Mouse (Mus musculus) midbrain, postnatal 0 days (tissue): ENCODE data around the gene Epop. TPM values are rescaled to one million over a fixed set of nuclear protein-coding genes. Genes with fewer than 3 reads are reported as not detected.
"Not testable (repeated sequence)": the region's sequence is repeated elsewhere in the genome, so short reads cannot be mapped to it uniquely, and the experiment has no call there.

Experiments
- ATAC-seq: fragments of 200-750 bp; cut with Nextera tagmentation; 2 replicates; pipeline ENCODE4 v1.8.0; 2017; ENCODE audit warnings: moderate number of reproducible peaks, mild to moderate bottlenecking, moderate TSS enrichment, moderate library complexity; ENCODE audit not compliant: low FRiP score
- DNase-seq: peaks from one replicate; pipeline ENCODE4 v3.0.0-alpha.2; 2015; ENCODE audit warnings: low spot score
- H3K27ac ChIP-seq: fragments of 300-500 bp; sonication (generic); 2 replicates; pipeline ENCODE4 v1.5.1; 2014; ENCODE audit warnings: low read depth, mild to moderate bottlenecking, low read length, mixed read lengths
- H3K27me3 ChIP-seq: fragments of 300-500 bp; sonication (generic); 2 replicates; pipeline ENCODE4 v1.6.1; 2014; ENCODE audit warnings: low read length, control low read depth, mixed read lengths; ENCODE audit not compliant: insufficient read depth
- H3K36me3 ChIP-seq: fragments of 300-500 bp; sonication (generic); 2 replicates; pipeline ENCODE4 v1.6.1; 2014; ENCODE audit warnings: low read length, control low read depth, mixed read lengths; ENCODE audit not compliant: insufficient read depth
- H3K4me1 ChIP-seq: fragments of 300-500 bp; sonication (generic); 2 replicates; pipeline ENCODE4 v1.6.1; 2014; ENCODE audit warnings: mild to moderate bottlenecking, control low read depth, antibody characterized with exemption, low read length, mixed read lengths; ENCODE audit not compliant: insufficient read depth
- H3K4me2 ChIP-seq: fragments of 300-500 bp; sonication (generic); 2 replicates; pipeline ENCODE4 v1.6.1; 2014; ENCODE audit warnings: low read depth, mild to moderate bottlenecking, low read length, mixed read lengths; ENCODE audit not compliant: poor library complexity, severe bottlenecking
- H3K4me3 ChIP-seq: fragments of 300-500 bp; sonication (generic); 2 replicates; pipeline ENCODE4 v1.5.1; 2014; ENCODE audit warnings: low read depth, mild to moderate bottlenecking, low read length, moderate library complexity
- H3K9ac ChIP-seq: fragments of 300-500 bp; sonication (generic); replicated peaks from 2 replicates; pipeline ENCODE4 v1.6.1; 2014; ENCODE audit warnings: mild to moderate bottlenecking, low read length, moderate library complexity, mixed read lengths; ENCODE audit not compliant: poor library complexity, severe bottlenecking
- H3K9me3 ChIP-seq: fragments of 300-500 bp; sonication (generic); 2 replicates; pipeline ENCODE4 v1.6.1; 2016; ENCODE audit warnings: low read length, control low read depth
- CTCF ChIP-seq: IDR thresholded peaks from 2 replicates; pipeline ENCODE4 v1.5.1; 2016; ENCODE audit warnings: antibody characterized with exemption, mild to moderate bottlenecking
- WGBS: fragments of 180-500 bp; shearing (Covaris S2); extraction: QIAGEN DNeasy Blood & Tissue Kit; methylation state at CpG from one replicate; pipeline ENCODE4 v1.1.7; 2014; 5-methylcytosine and 5-hydroxymethylcytosine counted together
- polyA plus RNA-seq: library from polyadenylated mRNA; unstranded; fragments of >200 nt; fragmentation: Nextera tagmentation; extraction: Ambion mirVana; gene quantifications from 2 replicates; pipeline ENCODE4 v1.2.1, GENCODE M21; 2015
- total RNA-seq: library from RNA; depleted of rRNA; stranded (reverse); fragments of >200 nt; gene quantifications from 2 replicates; pipeline ENCODE4 v1.2.3, GENCODE M21; 2014

Epop gene
- total and polyA plus RNA-seq, 2 experiments from 2014 or later: 1.5 to 8.4 TPM

DNA sequence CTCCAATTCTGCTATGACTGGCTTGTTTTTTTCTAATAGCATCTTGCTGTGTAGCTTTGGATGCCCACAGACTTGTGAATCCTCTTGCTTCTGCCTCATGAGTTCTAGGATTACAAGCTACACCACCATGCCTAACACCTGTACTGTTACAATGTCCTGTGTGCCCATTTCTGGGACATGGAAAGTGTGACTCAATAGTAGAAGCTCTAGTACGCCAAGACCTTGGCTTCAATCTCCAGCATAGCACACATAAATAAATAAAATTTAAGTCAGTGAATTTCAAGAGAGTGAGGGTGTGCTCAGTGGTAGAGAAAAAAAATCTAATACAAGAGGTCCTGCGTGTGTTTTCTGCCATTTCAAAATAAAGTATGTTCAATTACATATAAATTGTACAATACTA is 24.7 kb upstream of the Epop start:
- Histone ChIP-seq H3K4me1 (no peaks in the 10 kb centered on the region), H3K9ac (no peak overlapping the region), H3K36me3 (no peaks in the 10 kb centered on the region), H3K4me3 (no peak overlapping the region), H3K27ac (no peak overlapping the region), H3K9me3 (no peaks in the 10 kb centered on the region), H3K27me3 (no peaks in the 10 kb centered on the region), H3K4me2 (no peak overlapping the region)
- TF ChIP-seq CTCF: no peak
- ATAC-seq: no peak
- 95% methylated on average over 2 of the region's 2 CpGs for WGBS
- DNase-seq: no peak

DNA sequence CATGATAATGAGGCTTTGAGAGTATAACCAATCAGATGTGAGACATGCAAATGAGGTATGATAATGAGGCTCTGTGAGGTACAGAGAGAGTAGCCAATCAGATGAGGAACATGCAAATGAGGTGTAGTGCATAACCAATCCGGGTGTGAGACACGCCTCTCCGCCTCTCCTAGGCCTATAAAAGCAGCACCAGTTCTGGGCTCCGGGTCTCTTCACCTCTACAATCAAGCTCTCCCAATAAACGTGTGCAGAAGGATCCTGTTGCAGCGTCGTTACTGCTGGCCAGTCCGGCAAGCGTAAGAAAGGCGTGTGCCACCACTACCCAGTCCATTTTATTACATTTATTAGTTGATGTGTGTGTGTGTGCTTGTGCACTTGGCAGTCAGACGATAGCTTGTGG is 23.9 kb upstream of the Epop start:
- WGBS: 93% methylated on average over 11 of the region's 11 CpGs
- not testable (repeated sequence) for ATAC-seq, H3K27ac ChIP-seq, DNase-seq, H3K4me2 ChIP-seq, H3K9ac ChIP-seq, H3K36me3 ChIP-seq, H3K4me1 ChIP-seq, H3K9me3 ChIP-seq, H3K4me3 ChIP-seq, H3K27me3 ChIP-seq

DNA sequence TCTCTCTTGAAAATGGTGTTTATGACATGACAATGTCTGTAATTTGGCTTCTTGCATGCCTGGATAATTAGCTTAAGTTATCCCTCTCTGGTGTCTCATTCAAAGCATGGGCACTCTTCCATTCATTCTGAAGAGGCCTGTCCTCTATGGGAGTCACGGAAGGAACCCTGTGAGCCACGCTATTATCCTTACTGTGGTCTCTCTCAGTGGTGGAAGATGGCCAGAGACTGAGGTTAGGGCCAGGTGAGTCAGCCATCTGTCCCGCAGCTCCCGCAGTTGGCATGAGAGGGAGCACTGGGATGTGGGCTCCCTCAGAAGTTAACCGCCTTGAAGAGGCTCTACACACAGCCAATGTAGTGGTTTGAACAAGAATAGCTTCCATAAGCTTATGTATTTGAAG is 20.8 kb upstream of the Epop start:
- H3K27ac ChIP-seq: no peak overlapping the region
- DNase-seq: no peak
- H3K27me3 ChIP-seq: no peaks in the 10 kb centered on the region
- H3K36me3 ChIP-seq: no peaks in the 10 kb centered on the region
- ATAC-seq: no peak
- TF ChIP-seq CTCF: no peak
- no peak overlapping the region for H3K4me2 ChIP-seq
- H3K9ac ChIP-seq: no peak overlapping the region
- H3K4me1 ChIP-seq: no peaks in the 10 kb centered on the region
- no peaks in the 10 kb centered on the region for H3K9me3 ChIP-seq
- WGBS: 53% methylated on average over 5 of the region's 5 CpGs
- H3K4me3 ChIP-seq: no peak overlapping the region

DNA sequence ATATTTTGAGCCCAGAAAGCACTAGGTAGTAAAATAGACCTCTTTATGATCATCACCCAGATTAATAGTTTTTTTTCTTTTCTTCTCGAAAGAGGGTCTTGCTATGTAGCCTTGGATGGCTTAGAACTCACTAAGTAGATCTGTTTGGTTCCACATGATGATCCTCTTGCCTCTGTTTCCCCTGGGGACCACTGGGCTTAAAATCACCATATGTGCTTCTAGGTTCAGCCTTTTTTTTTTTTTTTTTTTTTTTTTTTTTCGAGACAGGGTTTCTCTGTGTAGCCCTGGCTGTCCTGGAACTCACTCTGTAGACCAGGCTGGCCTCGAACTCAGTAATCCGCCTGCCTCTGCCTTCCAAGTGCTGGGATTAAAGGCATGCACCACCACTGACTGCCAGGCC is 19.0 kb upstream of the Epop start:
- H3K36me3 ChIP-seq, H3K4me2 ChIP-seq, H3K4me1 ChIP-seq, DNase-seq, H3K4me3 ChIP-seq, H3K27ac ChIP-seq, ATAC-seq, H3K9ac ChIP-seq, H3K27me3 ChIP-seq, H3K9me3 ChIP-seq: not testable (repeated sequence)
- WGBS: 94% methylated on average over 3 of the region's 4 CpGs

DNA sequence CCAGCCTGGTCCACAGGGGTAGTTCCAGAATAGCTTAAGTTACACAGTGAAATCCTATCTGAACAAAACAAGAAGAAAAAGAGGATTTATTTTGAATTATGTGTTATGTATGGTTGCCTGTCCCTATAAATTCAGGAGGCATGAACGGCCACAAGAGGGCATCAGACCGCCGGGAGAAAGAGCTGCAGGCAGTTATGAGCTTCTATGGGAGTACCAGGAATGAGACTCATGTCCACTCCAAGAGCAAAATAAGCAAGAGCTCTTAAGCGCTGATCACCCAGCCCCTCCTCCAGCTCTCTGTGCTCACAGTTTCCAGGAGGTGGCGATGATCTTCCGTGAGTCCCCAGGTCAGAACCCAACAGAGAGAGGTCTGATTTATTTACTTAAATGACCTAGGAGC is 15.3 kb upstream of the Epop start:
- peak; percentile 58 for DNase-seq

DNA sequence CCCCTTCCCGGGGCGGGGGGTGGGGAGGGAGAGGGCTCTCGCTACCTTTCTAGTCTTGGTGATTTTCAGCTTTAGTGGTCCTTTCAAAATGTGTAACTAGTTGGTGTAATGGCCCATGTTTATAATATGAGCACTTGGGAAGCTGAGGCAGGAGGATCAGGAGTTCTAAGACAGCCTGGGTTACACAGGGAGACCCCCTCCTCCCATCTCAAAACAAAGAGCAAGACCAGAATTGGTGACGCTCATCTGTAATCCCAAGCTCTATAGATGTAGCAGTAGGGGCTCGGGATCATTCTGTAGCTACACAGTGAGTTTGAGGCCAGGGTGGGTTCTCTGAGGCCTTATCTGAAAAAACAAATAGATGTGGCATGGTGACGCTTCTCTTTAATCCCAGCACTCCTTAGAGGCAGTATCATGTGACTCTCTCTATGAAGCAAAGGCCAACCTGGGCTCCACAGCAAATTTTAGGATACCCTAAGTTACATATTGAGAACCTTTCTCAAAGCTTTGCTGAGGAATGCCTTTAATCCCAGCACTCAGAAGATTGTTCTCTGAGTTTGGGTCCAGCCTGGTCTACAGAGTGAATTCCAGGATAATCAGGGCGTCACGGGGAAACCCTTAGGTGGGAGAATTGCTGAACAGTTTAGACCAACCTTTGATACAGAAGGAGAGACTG is 14.0 kb upstream of the Epop start:
- Histone ChIP-seq H3K4me2 (no peak overlapping the region), H3K4me3 (no peak overlapping the region), H3K9ac (no peak overlapping the region), H3K27me3 (no peaks in the 10 kb centered on the region), H3K9me3 (no peaks in the 10 kb centered on the region), H3K27ac (no peak overlapping the region), H3K36me3 (no peaks in the 10 kb centered on the region), H3K4me1 (no peaks in the 10 kb centered on the region)
- DNase-seq (no peak), ATAC-seq (no peak)
- no peak for TF ChIP-seq CTCF
- 78% methylated on average over 8 of the region's 8 CpGs for WGBS

More for the DNA sequence above, 15.3 kb upstream of the Epop start:
- H3K4me1 ChIP-seq: no peaks in the 10 kb centered on the region
- H3K9me3 ChIP-seq: no peaks in the 10 kb centered on the region
- H3K4me3 ChIP-seq: no peak overlapping the region
- WGBS: 1% methylated on average over 6 of the region's 6 CpGs
- H3K27me3 ChIP-seq: no peaks in the 10 kb centered on the region
- H3K9ac ChIP-seq: no peak overlapping the region
- no peak for ATAC-seq
- no peak overlapping the region for H3K4me2 ChIP-seq
- H3K36me3 ChIP-seq: no peaks in the 10 kb centered on the region
- peak; percentile 77 for TF ChIP-seq CTCF
- no peak overlapping the region for H3K27ac ChIP-seq
